Mouse (Mus musculus) small intestine, adult 2 months (tissue): ENCODE data around the gene Cd200r3.

Experiments
- CTCF ChIP-seq: fragments of 200-500 bp; IDR thresholded peaks from 2 replicates; pipeline ENCODE4 v1.5.1; 2012; ENCODE audit warnings: low read depth, mild to moderate bottlenecking, control low read depth, inconsistent platforms, low read length, moderate library complexity, mixed read lengths; ENCODE audit not compliant: insufficient replicate concordance, insufficient read length; ENCODE audit errors: extremely low read depth
- POLR2A ChIP-seq: fragments of 200-500 bp; IDR thresholded peaks from 2 replicates; pipeline ENCODE4 v1.6.1; 2012; ENCODE audit warnings: low read depth, mild to moderate bottlenecking, control low read depth, inconsistent platforms, low read length, moderate library complexity

- no peak for TF ChIP-seq CTCF
- no peak for TF ChIP-seq POLR2A
Observed at GRCm38 (mm10) chr16:44970925-44971324, 27.4 kb downstream of the Cd200r3 start.
